Mouse (Mus musculus) cortical plate, adult 2 months (tissue): Measurements from ENCODE around the gene S100a2.

ENCODE experiments used
- CTCF ChIP-seq: fragments of 200-500 bp; IDR thresholded peaks from 2 replicates; pipeline ENCODE4 v1.5.1; 2011; ENCODE audit warnings: mild to moderate bottlenecking, control low read depth, low read length; ENCODE audit not compliant: insufficient read depth; ENCODE audit errors: extremely low read depth
- POLR2A ChIP-seq: fragments of 200-500 bp; IDR thresholded peaks from 2 replicates; pipeline ENCODE4 v1.6.1; 2011; ENCODE audit warnings: mild to moderate bottlenecking, low read length, control low read depth; ENCODE audit not compliant: insufficient read depth; ENCODE audit errors: extremely low read depth

DNA sequence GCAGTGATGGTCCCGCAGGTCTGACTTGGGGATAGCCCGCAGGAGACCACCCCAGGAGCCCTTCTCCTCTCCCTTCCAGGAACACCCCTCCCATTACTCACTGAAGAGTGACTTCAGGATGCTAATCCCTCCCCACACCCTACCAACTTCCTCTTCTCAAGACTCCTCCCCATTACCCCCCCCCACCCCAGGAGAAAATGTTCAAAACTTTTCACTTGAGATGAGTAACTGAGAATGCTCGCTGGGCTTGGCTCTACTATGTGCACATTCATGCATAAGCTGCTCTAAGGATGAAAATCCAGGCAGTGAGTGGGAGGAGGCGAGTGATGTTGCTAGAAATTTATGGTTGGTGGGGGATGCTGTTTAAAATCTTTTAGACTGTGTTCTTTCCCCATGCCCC, 22.0 kb downstream of the S100a2 start:
- no peak for TF ChIP-seq POLR2A
- TF ChIP-seq CTCF: no peak
